Mouse (Mus musculus): ENCODE measurements at regions not wholly inside any gene's neighbourhood (a gene's known extent, or its start where the extent isn't known, plus 50 kb on each side); places are given as distances from the start of the nearest gene placed in this dataset.

- Histone ChIP-seq H3K4me1 (replicated peaks) (no peaks in the 10 kb centered on the region), H3K27me3 (replicated peaks) (0 out of 2 replicates have a peak, but pooled peaks cover 18% of the 10 kb centered on the region), H3K9ac (no peak overlapping the region), H3K4me3 (no peak overlapping the region), H3K27ac (ENCODE audit: poor library complexity, severe bottlenecking) (no peak overlapping the region), H3K9me3 (replicated peaks) (no peaks in the 10 kb centered on the region), H3K4me2 (no peak overlapping the region), H3K36me3 (no peaks in the 10 kb centered on the region)
- WGBS = 82% methylated on average over 1 of the region's 1 CpGs
- no peak for ATAC-seq (ENCODE audit: insufficient number of reproducible peaks, low FRiP score)
These were observed 100.7 kb upstream of the Adgrf1 start for GRCm38 (mm10) chr17:43169435-43169834.

DNA sequence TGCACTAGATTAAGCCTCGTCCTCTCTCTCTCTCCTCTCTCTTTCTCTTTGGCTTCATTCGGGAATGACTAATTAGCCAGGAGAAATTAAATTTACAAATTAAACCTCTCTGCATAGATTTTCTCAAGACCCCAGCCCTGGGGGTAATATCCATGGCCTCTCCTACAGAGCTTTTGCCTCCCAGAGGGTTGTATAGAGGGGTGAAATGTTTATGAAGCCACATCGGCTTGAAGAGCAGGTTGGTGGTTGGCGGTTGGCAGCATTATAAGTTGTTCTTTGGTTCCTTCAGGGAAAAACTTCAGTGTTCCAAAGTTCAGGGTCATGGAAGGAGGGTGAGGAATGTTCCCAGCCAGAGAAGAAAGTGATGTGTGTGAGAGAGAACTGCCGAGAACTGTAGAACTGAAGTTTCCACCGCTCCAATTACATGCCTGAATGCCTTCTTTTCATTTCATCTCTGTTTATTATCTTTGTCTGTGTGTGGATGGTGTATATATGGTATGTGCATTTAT lies 97.4 kb upstream of the Adgrf1 start:
- H3K9me3 ChIP-seq (replicated peaks) = no peaks in the 10 kb centered on the region
- 76% methylated on average over 6 of the region's 6 CpGs for WGBS
- 0 out of 2 replicates have a peak, but pooled peaks cover 10% of the 10 kb centered on the region for H3K27me3 ChIP-seq (replicated peaks)

DNA sequence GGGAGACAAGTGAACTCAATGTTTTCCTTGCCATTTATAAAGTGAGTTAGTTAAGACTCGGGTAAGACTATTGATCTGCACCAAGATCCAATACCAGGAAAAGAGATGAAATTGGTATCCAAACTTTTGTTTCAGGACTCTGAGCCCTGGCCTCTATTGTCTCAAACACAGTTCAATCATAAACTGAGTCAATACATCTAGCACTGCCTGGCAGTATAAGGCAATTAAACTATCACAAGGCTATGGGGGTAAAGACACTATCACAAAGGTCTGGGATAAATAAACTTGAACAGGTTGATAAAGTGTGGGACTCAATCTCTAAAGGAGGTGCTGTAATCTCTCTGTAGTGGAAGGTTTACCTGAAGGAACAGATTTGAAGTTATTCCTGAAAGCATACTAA lies 95.3 kb upstream of the Adgrf1 start:
- no peak overlapping the region for H3K4me2 ChIP-seq
- no peak for ATAC-seq (ENCODE audit: insufficient number of reproducible peaks, low FRiP score)
- 78% methylated on average over 1 of the region's 1 CpGs for WGBS
- no peak overlapping the region for H3K4me3 ChIP-seq
- no peaks in the 10 kb centered on the region for H3K9me3 ChIP-seq (replicated peaks)
- no peaks in the 10 kb centered on the region for H3K36me3 ChIP-seq
- no peaks in the 10 kb centered on the region for H3K4me1 ChIP-seq (replicated peaks)
- H3K27ac ChIP-seq (ENCODE audit: poor library complexity, severe bottlenecking) = no peak overlapping the region
- H3K27me3 ChIP-seq (replicated peaks) = 0 out of 2 replicates have a peak, but pooled peaks cover 8% of the 10 kb centered on the region
- no peak overlapping the region for H3K9ac ChIP-seq

More for the DNA sequence above, 97.4 kb upstream of the Adgrf1 start:
- H3K36me3 ChIP-seq = no peaks in the 10 kb centered on the region
- H3K27ac ChIP-seq (ENCODE audit: poor library complexity, severe bottlenecking) = no peak overlapping the region
- H3K9ac ChIP-seq = no peak overlapping the region
- no peak overlapping the region for H3K4me3 ChIP-seq
- no peak for ATAC-seq (ENCODE audit: insufficient number of reproducible peaks, low FRiP score)
- no peak overlapping the region for H3K4me2 ChIP-seq
- no peaks in the 10 kb centered on the region for H3K4me1 ChIP-seq (replicated peaks)

GRCm38 (mm10) chr17:43177244-43177643 lies 92.9 kb upstream of the Adgrf1 start:
- Histone ChIP-seq H3K27ac (ENCODE audit: poor library complexity, severe bottlenecking) (no peak overlapping the region), H3K4me1 (replicated peaks) (no peaks in the 10 kb centered on the region), H3K27me3 (replicated peaks) (0 out of 2 replicates have a peak, but pooled peaks cover 8% of the 10 kb centered on the region), H3K9ac (no peak overlapping the region), H3K4me2 (no peak overlapping the region), H3K36me3 (no peaks in the 10 kb centered on the region), H3K9me3 (replicated peaks) (no peaks in the 10 kb centered on the region), H3K4me3 (no peak overlapping the region)
- WGBS = 20% methylated on average over 1 of the region's 1 CpGs
- ATAC-seq (ENCODE audit: insufficient number of reproducible peaks, low FRiP score) = no peak

GRCm38 (mm10) chr17:43190016-43190415 lies 80.1 kb upstream of the Adgrf1 start:
- WGBS = 65% methylated on average over 2 of the region's 2 CpGs
- Histone ChIP-seq H3K4me2 (no peak overlapping the region), H3K27ac (ENCODE audit: poor library complexity, severe bottlenecking) (no peak overlapping the region), H3K4me1 (replicated peaks) (no peaks in the 10 kb centered on the region), H3K4me3 (no peak overlapping the region), H3K9ac (no peak overlapping the region), H3K27me3 (replicated peaks) (no peaks in the 10 kb centered on the region), H3K36me3 (no peaks in the 10 kb centered on the region), H3K9me3 (replicated peaks) (no peaks in the 10 kb centered on the region)
- ATAC-seq (ENCODE audit: insufficient number of reproducible peaks, low FRiP score) = no peak

GRCm38 (mm10) chr17:43190853-43191485 lies 79.2 kb upstream of the Adgrf1 start:
- Histone ChIP-seq H3K36me3 (no peaks in the 10 kb centered on the region), H3K9ac (no peak overlapping the region), H3K4me3 (no peak overlapping the region), H3K4me1 (replicated peaks) (no peaks in the 10 kb centered on the region), H3K27me3 (replicated peaks) (no peaks in the 10 kb centered on the region), H3K27ac (ENCODE audit: poor library complexity, severe bottlenecking) (no peak overlapping the region), H3K4me2 (no peak overlapping the region), H3K9me3 (replicated peaks) (0 out of 2 replicates have a peak, but pooled peaks cover 1% of the 10 kb centered on the region)
- 64% methylated on average over 3 of the region's 3 CpGs for WGBS
- ATAC-seq (ENCODE audit: insufficient number of reproducible peaks, low FRiP score) = no peak

- no peak overlapping the region for H3K9ac ChIP-seq
- ATAC-seq (ENCODE audit: insufficient number of reproducible peaks, low FRiP score) = no peak
- WGBS = 59% methylated on average over 1 of the region's 1 CpGs
- no peaks in the 10 kb centered on the region for H3K36me3 ChIP-seq
- no peak overlapping the region for H3K4me2 ChIP-seq
- H3K27me3 ChIP-seq (replicated peaks) = no peaks in the 10 kb centered on the region
- H3K4me1 ChIP-seq (replicated peaks) = no peaks in the 10 kb centered on the region
- no peak overlapping the region for H3K4me3 ChIP-seq
- no peak overlapping the region for H3K27ac ChIP-seq (ENCODE audit: poor library complexity, severe bottlenecking)
- peaks cover 4% of the 10 kb centered on the region; the same call in 1 of the 2 replicates for H3K9me3 ChIP-seq (replicated peaks)
These were observed 72.9 kb upstream of the Adgrf1 start for GRCm38 (mm10) chr17:43197232-43197631.

- no peak overlapping the region for H3K27ac ChIP-seq (ENCODE audit: poor library complexity, severe bottlenecking)
- no peak overlapping the region for H3K4me3 ChIP-seq
- H3K9ac ChIP-seq = no peak overlapping the region
- H3K4me1 ChIP-seq (replicated peaks) = no peaks in the 10 kb centered on the region
- 63% methylated on average over 2 of the region's 2 CpGs for WGBS
- H3K9me3 ChIP-seq (replicated peaks) = peaks cover 4% of the 10 kb centered on the region; the same call in 1 of the 2 replicates
- H3K4me2 ChIP-seq = no peak overlapping the region
- no peaks in the 10 kb centered on the region for H3K27me3 ChIP-seq (replicated peaks)
- no peak for ATAC-seq (ENCODE audit: insufficient number of reproducible peaks, low FRiP score)
- H3K36me3 ChIP-seq = no peaks in the 10 kb centered on the region
These were observed 69.3 kb upstream of the Adgrf1 start for GRCm38 (mm10) chr17:43200832-43201231.

DNA sequence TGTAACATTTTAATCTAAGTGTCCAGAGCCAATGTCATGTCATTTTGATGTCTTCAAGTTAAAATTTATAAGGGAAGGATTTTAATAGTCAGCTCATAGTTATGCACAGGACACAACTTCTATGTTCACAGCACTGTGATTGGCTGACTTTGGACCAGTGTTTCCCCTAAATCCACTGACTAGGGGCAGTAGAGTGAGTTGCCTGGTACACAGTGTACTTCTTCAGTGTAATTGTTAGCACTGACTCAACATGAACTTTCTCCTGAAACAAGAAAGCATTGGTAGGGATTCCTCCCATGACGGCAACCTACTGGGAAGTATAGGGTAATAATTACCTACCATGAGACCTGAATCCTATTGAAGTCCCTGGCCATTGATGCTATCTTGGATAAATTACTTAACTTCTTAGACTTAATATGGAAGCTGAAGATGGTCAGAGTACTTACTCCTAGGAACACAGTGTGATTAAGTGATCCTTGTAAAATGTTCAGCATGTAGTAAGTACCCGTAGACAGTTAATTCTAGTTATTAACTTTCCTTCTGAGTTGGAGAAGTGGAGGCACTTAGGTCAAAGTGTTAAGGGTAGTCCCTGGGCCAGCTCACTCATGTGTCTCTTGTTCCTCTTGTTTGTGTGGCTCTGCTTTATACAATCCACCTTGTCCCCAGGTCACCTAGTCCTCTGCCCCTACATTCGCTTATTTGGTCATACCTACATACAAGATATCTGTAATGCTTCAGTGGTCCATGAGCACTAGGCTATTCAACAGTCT lies 63.2 kb upstream of the Adgrf1 start:
- no peak overlapping the region for H3K9ac ChIP-seq
- H3K27ac ChIP-seq (ENCODE audit: poor library complexity, severe bottlenecking) = no peak overlapping the region
- WGBS = 85% methylated on average over 3 of the region's 3 CpGs
- H3K9me3 ChIP-seq (replicated peaks) = peaks cover 3% of the 10 kb centered on the region
- H3K4me2 ChIP-seq = no peak overlapping the region
- H3K4me3 ChIP-seq = no peak overlapping the region
- H3K36me3 ChIP-seq = no peaks in the 10 kb centered on the region
- no peaks in the 10 kb centered on the region for H3K27me3 ChIP-seq (replicated peaks)
- ATAC-seq (ENCODE audit: insufficient number of reproducible peaks, low FRiP score) = no peak
- H3K4me1 ChIP-seq (replicated peaks) = no peaks in the 10 kb centered on the region

- Histone ChIP-seq H3K27ac (ENCODE audit: poor library complexity, severe bottlenecking) (no peak overlapping the region), H3K4me1 (replicated peaks) (no peaks in the 10 kb centered on the region), H3K36me3 (no peaks in the 10 kb centered on the region), H3K4me2 (no peak overlapping the region), H3K27me3 (replicated peaks) (no peaks in the 10 kb centered on the region), H3K9ac (no peak overlapping the region), H3K9me3 (replicated peaks) (peaks cover 3% of the 10 kb centered on the region; the same call in 1 of the 2 replicates), H3K4me3 (no peak overlapping the region)
- 67% methylated on average over 1 of the region's 1 CpGs for WGBS
- ATAC-seq (ENCODE audit: insufficient number of reproducible peaks, low FRiP score) = no peak
These were observed 60.4 kb upstream of the Adgrf1 start for GRCm38 (mm10) chr17:43209727-43210126.

- WGBS = 95% methylated on average over 1 of the region's 1 CpGs
- Histone ChIP-seq H3K9ac (no peak overlapping the region), H3K27ac (ENCODE audit: poor library complexity, severe bottlenecking) (no peak overlapping the region), H3K9me3 (replicated peaks) (peaks cover 3% of the 10 kb centered on the region; the same call in 1 of the 2 replicates), H3K27me3 (replicated peaks) (no peaks in the 10 kb centered on the region), H3K4me2 (no peak overlapping the region), H3K36me3 (no peaks in the 10 kb centered on the region), H3K4me3 (no peak overlapping the region), H3K4me1 (replicated peaks) (no peaks in the 10 kb centered on the region)
- ATAC-seq (ENCODE audit: insufficient number of reproducible peaks, low FRiP score) = no peak
These were observed 56.1 kb upstream of the Adgrf1 start for GRCm38 (mm10) chr17:43214038-43214437.
